Mouse (Mus musculus) heart, embryonic 13.5 days (tissue): ENCODE results near the gene Ints14. TPM values are rescaled to one million over a fixed set of nuclear protein-coding genes. Genes with fewer than 3 reads are reported as not detected.
"Not testable (repeated sequence)": the region's sequence is repeated elsewhere in the genome, so short reads cannot be mapped to it uniquely, and the experiment has no call there.

Experiments
- ATAC-seq: fragments of 200-750 bp; cut with Nextera tagmentation; 2 replicates; pipeline ENCODE4 v1.8.0; 2017; ENCODE audit warnings: moderate TSS enrichment; ENCODE audit not compliant: insufficient number of reproducible peaks, low FRiP score, low TSS enrichment; ENCODE audit errors: extremely low read depth
- H3K27ac ChIP-seq: fragments of 300-500 bp; sonication (generic); replicated peaks from 2 replicates; pipeline ENCODE4 v1.5.1; 2015; ENCODE audit warnings: moderate library complexity, mild to moderate bottlenecking, inconsistent platforms
- H3K27me3 ChIP-seq: fragments of 300-500 bp; sonication (generic); replicated peaks from 2 replicates; pipeline ENCODE4 v1.6.1; 2015; ENCODE audit warnings: mild to moderate bottlenecking, inconsistent platforms
- H3K36me3 ChIP-seq: fragments of 300-500 bp; sonication (generic); 2 replicates; pipeline ENCODE4 v1.6.1; 2015; ENCODE audit warnings: mild to moderate bottlenecking, inconsistent platforms
- H3K4me1 ChIP-seq: fragments of 300-500 bp; sonication (generic); 2 replicates; pipeline ENCODE4 v1.6.1; 2015; ENCODE audit warnings: inconsistent platforms
- H3K4me2 ChIP-seq: fragments of 300-500 bp; sonication (generic); 2 replicates; pipeline ENCODE4 v1.6.1; 2015; ENCODE audit warnings: inconsistent platforms, mild to moderate bottlenecking, moderate library complexity
- H3K4me3 ChIP-seq: fragments of 300-500 bp; sonication (generic); 2 replicates; pipeline ENCODE4 v1.5.1; 2015; ENCODE audit warnings: moderate library complexity, mild to moderate bottlenecking, inconsistent platforms
- H3K9ac ChIP-seq: fragments of 300-500 bp; sonication (generic); 2 replicates; pipeline ENCODE4 v1.6.1; 2015; ENCODE audit warnings: inconsistent platforms, mild to moderate bottlenecking, moderate library complexity
- H3K9me3 ChIP-seq: fragments of 300-500 bp; sonication (generic); 2 replicates; pipeline ENCODE4 v1.6.1; 2016; ENCODE audit warnings: inconsistent platforms
- WGBS: fragments of 180-500 bp; shearing (Covaris S2); methylation state at CpG from one replicate; pipeline ENCODE4 v1.1.7; 2015; ENCODE audit warnings: mixed read lengths; 5-methylcytosine and 5-hydroxymethylcytosine counted together
- polyA plus RNA-seq: library from polyadenylated mRNA; unstranded; fragments of >200 nt; fragmentation: Nextera tagmentation; extraction: Ambion mirVana; gene quantifications from 2 replicates; pipeline ENCODE4 v1.2.1, GENCODE M21; 2015

Ints14 gene
- polyA plus RNA-seq, 1 experiment from 2014 or later = 40.7 TPM

GRCm38 (mm10) chr9:65020991-65021886 is 60.5 kb downstream of the Ints14 start, which contains the start of gene Hacd3:
TSS of gene Hacd3 (minus strand) at chr9:65021693.
- Histone ChIP-seq H3K9me3 (no peaks in the 10 kb centered on the region), H3K4me2 (peak within 1 kb of the TSS; percentile 94), H3K4me3 (peak within 1 kb of the TSS; percentile 100), H3K4me1 (peaks cover 55% of the 10 kb centered on the region), H3K9ac (peak within 1 kb of the TSS; percentile 98), H3K36me3 (no peaks in the 10 kb centered on the region), H3K27me3 (0 out of 2 replicates have a peak, but pooled peaks cover under 1% of the 10 kb centered on the region), H3K27ac (peak within 1 kb of the TSS; percentile 86)
- ATAC-seq = peak; percentile 82
- WGBS = under 1% methylated on average over 81 of the region's 81 CpGs

DNA sequence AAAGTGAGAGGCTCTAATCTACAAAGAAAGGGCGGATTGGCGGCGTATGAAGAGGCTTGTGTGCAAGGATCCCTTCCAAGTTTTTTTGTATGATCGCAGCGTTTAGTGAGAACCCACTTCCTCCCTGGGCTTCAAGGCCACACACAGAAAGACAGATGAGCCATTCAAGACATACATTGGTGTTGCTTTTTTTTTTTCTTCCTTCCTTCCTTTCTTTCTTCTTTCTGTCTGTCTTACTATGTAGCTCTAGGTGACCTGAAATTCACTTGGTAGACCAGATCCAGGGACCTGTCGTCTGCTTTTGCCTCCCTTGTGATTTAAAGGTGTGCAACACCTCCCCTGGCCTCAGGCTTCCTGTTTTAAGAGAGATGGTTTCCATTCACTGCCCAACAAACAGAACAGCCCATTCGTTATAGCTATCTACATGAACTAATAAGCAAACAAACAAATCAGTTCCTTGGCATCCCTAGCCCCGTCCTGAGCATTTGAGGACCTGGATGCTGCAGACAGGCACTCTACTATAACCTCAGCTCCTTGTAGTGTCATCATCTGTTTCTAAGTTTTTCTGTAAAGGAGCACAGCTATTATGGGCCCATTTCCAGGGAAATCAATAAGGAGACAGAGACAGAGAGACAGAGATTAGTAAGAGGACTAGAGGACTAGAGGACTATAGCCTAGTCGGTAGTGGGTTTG is 61.3 kb downstream of the Ints14 start:
- ATAC-seq = no peak
- WGBS = 22% methylated on average over 9 of the region's 9 CpGs
- H3K4me3 ChIP-seq = peak overlapping the region; percentile 100

DNA sequence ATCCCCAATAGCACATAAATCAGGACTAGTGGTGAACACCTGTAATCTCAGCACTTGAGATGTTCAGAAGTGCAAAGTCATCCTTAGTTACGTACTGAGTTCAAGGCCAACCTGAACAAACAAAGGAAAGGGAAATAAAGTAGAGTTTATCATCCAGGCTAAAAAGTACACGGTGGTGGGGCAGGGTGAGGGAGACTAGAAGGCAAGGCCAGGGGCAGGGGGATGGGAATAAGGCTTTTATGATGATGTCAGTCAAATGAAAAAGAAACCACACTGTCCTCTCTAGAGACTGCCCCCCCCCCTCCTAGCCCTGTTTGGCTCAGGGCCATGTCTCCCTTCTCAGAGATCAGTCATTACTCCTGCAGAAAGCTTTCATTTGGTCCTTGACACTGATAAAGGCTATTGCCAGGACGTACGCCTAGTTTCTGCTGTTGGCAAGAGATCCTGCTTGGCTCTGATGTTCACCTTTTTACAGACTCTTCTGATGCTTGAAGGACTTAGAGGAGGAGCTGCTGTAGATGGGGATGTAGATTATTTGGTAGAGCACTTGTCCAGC is 62.0 kb downstream of the Ints14 start:
- H3K4me3 ChIP-seq = no peak overlapping the region
- ATAC-seq = no peak
- WGBS = 60% methylated on average over 4 of the region's 4 CpGs

More for the DNA sequence above, 61.3 kb downstream of the Ints14 start:
- Histone ChIP-seq H3K9ac (peak overlapping the region; percentile 98), H3K27me3 (0 out of 2 replicates have a peak, but pooled peaks cover 2% of the 10 kb centered on the region), H3K9me3 (no peaks in the 10 kb centered on the region), H3K27ac (peak overlapping the region; percentile 86), H3K4me1 (peaks cover 47% of the 10 kb centered on the region), H3K4me2 (peak overlapping the region; percentile 94), H3K36me3 (no peaks in the 10 kb centered on the region)

DNA sequence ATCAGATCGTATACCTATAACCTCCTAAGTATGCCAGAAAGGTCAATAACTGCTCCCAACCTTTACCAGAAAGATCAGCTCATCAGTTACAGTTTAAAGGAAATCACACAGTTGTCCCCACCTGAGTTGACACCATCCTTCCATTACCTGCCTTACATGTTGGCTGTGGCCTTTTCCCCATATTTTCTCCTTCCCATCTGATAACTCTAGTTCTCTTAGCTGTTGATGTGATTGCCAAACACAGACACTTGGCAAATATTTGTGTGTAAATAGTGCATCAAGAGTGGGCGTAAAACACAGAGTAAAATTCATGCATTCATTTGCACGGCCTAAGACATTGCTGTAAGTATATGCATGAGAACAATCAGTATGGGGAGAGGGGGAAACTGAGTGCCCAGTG is 62.7 kb downstream of the Ints14 start:
- H3K4me2 ChIP-seq = no peak overlapping the region
- 86% methylated on average over 3 of the region's 3 CpGs for WGBS
- H3K27me3 ChIP-seq = 0 out of 2 replicates have a peak, but pooled peaks cover 2% of the 10 kb centered on the region
- peaks cover 37% of the 10 kb centered on the region for H3K4me1 ChIP-seq
- H3K4me3 ChIP-seq = no peak overlapping the region
- no peak for ATAC-seq
- no peaks in the 10 kb centered on the region for H3K9me3 ChIP-seq
- H3K36me3 ChIP-seq = no peaks in the 10 kb centered on the region
- no peak overlapping the region for H3K9ac ChIP-seq
- no peak overlapping the region for H3K27ac ChIP-seq

More for the DNA sequence above, 62.0 kb downstream of the Ints14 start:
- H3K27ac ChIP-seq = no peak overlapping the region
- peak overlapping the region; percentile 98 for H3K9ac ChIP-seq
- H3K27me3 ChIP-seq = 0 out of 2 replicates have a peak, but pooled peaks cover 2% of the 10 kb centered on the region
- H3K36me3 ChIP-seq = no peaks in the 10 kb centered on the region
- peaks cover 44% of the 10 kb centered on the region for H3K4me1 ChIP-seq
- no peaks in the 10 kb centered on the region for H3K9me3 ChIP-seq
- H3K4me2 ChIP-seq = peak overlapping the region; percentile 94; the same call in 1 of the 2 replicates

- no peak for ATAC-seq
- Histone ChIP-seq H3K27ac (no peak overlapping the region), H3K9ac (no peak overlapping the region), H3K27me3 (0 out of 2 replicates have a peak, but pooled peaks cover 2% of the 10 kb centered on the region), H3K4me1 (peaks cover 9% of the 10 kb centered on the region), H3K36me3 (no peaks in the 10 kb centered on the region), H3K4me3 (no peak overlapping the region), H3K9me3 (no peaks in the 10 kb centered on the region), H3K4me2 (no peak overlapping the region)
- 72% methylated on average over 7 of the region's 7 CpGs for WGBS
Observed at GRCm38 (mm10) chr9:65027241-65027640, 66.5 kb downstream of the Ints14 start.

DNA sequence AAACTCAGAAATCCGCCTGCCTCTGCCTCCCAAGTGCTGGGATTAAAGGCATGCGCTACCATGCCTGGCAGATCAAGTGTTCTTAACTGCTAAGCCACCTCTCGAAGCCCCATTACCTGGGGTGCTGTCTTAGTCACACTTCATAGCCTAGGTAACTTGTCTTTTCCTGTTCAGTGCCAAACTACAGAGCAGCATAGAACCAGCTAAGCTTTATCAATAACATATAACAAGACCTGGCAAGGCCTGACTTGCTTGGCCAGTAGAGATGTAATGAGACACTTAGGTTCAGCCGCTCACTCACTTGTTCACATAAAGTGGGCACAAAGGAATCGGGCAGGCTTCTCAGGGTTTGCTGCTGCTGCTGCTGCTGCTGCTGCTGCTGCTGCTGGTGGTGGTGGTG is 67.6 kb downstream of the Ints14 start:
- 83% methylated on average over 5 of the region's 5 CpGs for WGBS
- Histone ChIP-seq H3K4me2 (no peak overlapping the region), H3K27me3 (0 out of 2 replicates have a peak, but pooled peaks cover 2% of the 10 kb centered on the region), H3K9me3 (no peaks in the 10 kb centered on the region), H3K36me3 (no peaks in the 10 kb centered on the region), H3K4me3 (no peak overlapping the region), H3K27ac (no peak overlapping the region), H3K9ac (no peak overlapping the region), H3K4me1 (peaks cover 8% of the 10 kb centered on the region)
- no peak for ATAC-seq

GRCm38 (mm10) chr9:65031355-65031754 is 70.7 kb downstream of the Ints14 start:
- WGBS = 62% methylated on average over 5 of the region's 5 CpGs
- Histone ChIP-seq H3K36me3 (peaks cover 15% of the 10 kb centered on the region; the same call in 1 of the 2 replicates), H3K4me1 (peaks cover 19% of the 10 kb centered on the region)
- H3K27me3 ChIP-seq, ATAC-seq, H3K9ac ChIP-seq, H3K27ac ChIP-seq, H3K9me3 ChIP-seq, H3K4me2 ChIP-seq, H3K4me3 ChIP-seq: not testable (repeated sequence)

DNA sequence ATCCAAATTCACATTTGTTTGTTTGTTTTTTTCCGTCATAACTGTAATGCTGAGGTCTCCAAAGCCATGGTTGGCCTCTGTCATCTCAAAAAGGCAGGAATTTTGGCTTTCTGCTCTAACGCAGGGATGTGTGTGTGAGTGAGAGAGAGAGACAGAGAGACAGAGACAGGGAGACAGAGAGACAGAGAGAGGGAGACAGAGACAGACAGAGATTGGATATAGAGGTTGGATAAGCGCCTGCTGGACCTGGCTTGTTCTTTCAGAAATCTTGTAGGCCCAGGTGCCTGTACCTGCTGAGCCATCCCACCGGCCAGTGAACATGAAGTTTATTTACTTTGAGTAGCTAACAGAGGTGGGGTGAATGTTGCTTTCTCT is 71.2 kb downstream of the Ints14 start:
- Histone ChIP-seq H3K4me1 (peaks cover 20% of the 10 kb centered on the region), H3K4me3 (peak overlapping the region; percentile 70), H3K9ac (peak overlapping the region; percentile 59), H3K27ac (no peak overlapping the region), H3K36me3 (peaks cover 20% of the 10 kb centered on the region), H3K9me3 (no peaks in the 10 kb centered on the region), H3K27me3 (no peaks in the 10 kb centered on the region), H3K4me2 (peak overlapping the region; percentile 57)
- ATAC-seq = no peak
- 30% methylated on average over 4 of the region's 4 CpGs for WGBS

- Histone ChIP-seq H3K9ac (peak within 1 kb of the TSS; percentile 92), H3K4me3 (peak within 1 kb of the TSS; percentile 70), H3K27me3 (no peaks in the 10 kb centered on the region), H3K27ac (peak within 1 kb of the TSS; percentile 90), H3K36me3 (peaks cover 25% of the 10 kb centered on the region), H3K9me3 (no peaks in the 10 kb centered on the region), H3K4me2 (peak within 1 kb of the TSS; percentile 97), H3K4me1 (peaks cover 20% of the 10 kb centered on the region)
- under 1% methylated on average over 79 of the region's 85 CpGs for WGBS
- ATAC-seq = peak; percentile 84
Observed at GRCm38 (mm10) chr9:65032269-65033108, 71.8 kb downstream of the Ints14 start, which contains the start of gene Dpp8. TSS of gene Dpp8 (plus strand) at chr9:65032414.

GRCm38 (mm10) chr9:65036456-65036855 is 75.8 kb downstream of the Ints14 start:
- H3K36me3 ChIP-seq = peaks cover 65% of the 10 kb centered on the region
- H3K9ac ChIP-seq = no peak overlapping the region
- H3K27ac ChIP-seq = no peak overlapping the region
- no peak for ATAC-seq
- 97% methylated on average over 1 of the region's 1 CpGs for WGBS
- no peak overlapping the region for H3K4me3 ChIP-seq
- no peaks in the 10 kb centered on the region for H3K9me3 ChIP-seq
- H3K27me3 ChIP-seq = no peaks in the 10 kb centered on the region
- H3K4me1 ChIP-seq = peaks cover 20% of the 10 kb centered on the region
- no peak overlapping the region for H3K4me2 ChIP-seq
